Mouse (Mus musculus): Measurements from ENCODE around the gene Sez6. TPM values are rescaled to one million over a fixed set of nuclear protein-coding genes. Genes with fewer than 3 reads are reported as not detected.

The Sez6 gene
- total and polyA plus RNA-seq, 3 experiments = 0.04 TPM; not detected in 2

DNA sequence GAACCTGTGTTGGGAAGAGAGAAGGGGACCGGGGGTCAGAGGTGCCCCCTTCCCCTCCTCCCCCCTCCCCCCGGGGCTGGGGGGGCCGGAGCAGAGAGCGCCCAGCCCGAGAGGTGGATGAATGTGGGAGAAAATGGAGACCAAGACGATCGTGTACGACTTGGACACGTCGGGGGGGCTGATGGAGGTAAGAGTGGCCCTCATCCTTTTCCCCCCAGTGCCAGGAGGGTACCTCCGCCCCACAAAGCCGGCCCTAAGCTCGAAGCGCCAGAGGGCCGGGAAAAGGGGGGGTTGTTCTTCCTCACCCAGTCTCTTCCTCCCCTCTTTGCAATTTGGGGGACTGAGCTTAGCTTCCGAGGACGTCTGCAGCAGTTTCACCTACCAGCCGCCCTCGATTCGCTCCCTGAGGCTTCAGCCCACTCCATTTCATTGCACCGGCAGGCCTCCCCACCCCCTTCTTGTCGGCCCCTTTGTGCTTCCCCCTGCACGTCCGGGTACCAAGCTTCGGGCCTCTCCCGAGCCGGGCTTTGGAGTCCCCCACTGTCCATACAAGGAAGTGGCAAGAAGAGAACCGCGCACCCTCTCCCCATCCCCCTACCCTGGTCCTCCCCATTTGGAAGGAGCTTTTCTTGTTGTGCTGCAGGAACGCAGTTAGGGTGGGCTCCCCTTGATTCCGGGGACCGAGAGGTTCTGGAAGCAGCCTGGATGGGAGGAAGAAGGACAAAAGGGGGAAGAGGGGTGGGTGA lies 52.8 kb downstream of the Sez6 start:
- peak overlapping the region; percentile 84 for H3K27ac ChIP-seq (ENCODE audit: insufficient read depth, low read depth)
- DNase-seq (ENCODE audit: extremely low read depth) = peak; percentile 86
- H3K4me3 ChIP-seq (replicated peaks in 1 of 3; ENCODE audit: low read depth in 2 of 3, low read length in 2 of 3, poor library complexity in 1 of 3) = peak overlapping the region; percentile 83 to 96 (median 88)
- H3K9me3 ChIP-seq (replicated peaks; ENCODE audit: low read length) = no peaks in the 10 kb centered on the region
- in situ Hi-C loops (cut with MboI; ENCODE audit: low pct_ligation_motif_present, low pct_unique_long_range_greater_than_20kb, low sequenced_read_pairs) = no loop called here
- peaks cover 5 to 45% of the 10 kb centered on the region in 2 experiments for H3K4me1 ChIP-seq (ENCODE audit: control insufficient read depth in 1 of 2, insufficient read depth in 2 of 2)
- TF ChIP-seq MAFK (IDR thresholded peaks at IDR 0.05; ENCODE audit: insufficient replicate concordance, low read length) (no peak), PAX5 (IDR thresholded peaks at IDR 0.05; ENCODE audit: low read length) (no peak), HCFC1 (IDR thresholded peaks at IDR 0.05; ENCODE audit: low read depth, low read length) (peak; percentile 64), ETS1 (conservative IDR thresholded peaks at IDR 0.05; ENCODE audit: low read depth, low read length) (peak; percentile 40; the same call in 1 of the 2 replicates), POLR2AphosphoS2 (IDR thresholded peaks at IDR 0.05; ENCODE audit: low read depth, low read length) (no peak), UBTF (IDR thresholded peaks at IDR 0.05; ENCODE audit: low read depth, low read length) (peak; percentile 93), ELF1 (IDR thresholded peaks at IDR 0.05; ENCODE audit: low read depth, low read length) (peak; percentile 89), RCOR1 (conservative IDR thresholded peaks at IDR 0.05; ENCODE audit: low read depth, low read length) (no peak), POLR2A (IDR thresholded peaks at IDR 0.05; ENCODE audit: low read depth, low read length) (no peak; the same call in 1 of the 2 replicates), ZC3H11A (IDR thresholded peaks at IDR 0.05; ENCODE audit: low read depth, low read length) (no peak), NELFE (IDR thresholded peaks at IDR 0.05; ENCODE audit: low read depth, low read length) (no peak), CHD1 (IDR thresholded peaks at IDR 0.05; ENCODE audit: low read depth, low read length) (peak; percentile 69), KAT2A (IDR thresholded peaks at IDR 0.05; ENCODE audit: insufficient replicate concordance, low read length) (no peak), ZNF384 (IDR thresholded peaks at IDR 0.05; ENCODE audit: low read depth, low read length) (no peak), EP300 (IDR thresholded peaks at IDR 0.05; ENCODE audit: low read length) (no peak), MYC (IDR thresholded peaks at IDR 0.05; ENCODE audit: low read depth, low read length) (no peak), RAD21 (IDR thresholded peaks at IDR 0.05; ENCODE audit: low read depth, low read length) (no peak), E2F4 (IDR thresholded peaks at IDR 0.05; ENCODE audit: insufficient replicate concordance, low read depth, low read length) (no peak), TBP (conservative IDR thresholded peaks at IDR 0.05; ENCODE audit: low read depth, low read length) (no peak), GABPA (IDR thresholded peaks at IDR 0.05; ENCODE audit: insufficient replicate concordance, low read depth, low read length) (no peak), ZMIZ1 (IDR thresholded peaks at IDR 0.05; ENCODE audit: low read depth, low read length) (no peak), BHLHE40 (IDR thresholded peaks at IDR 0.05; ENCODE audit: low read depth, low read length) (0 out of 2 replicates have a peak, but pooled peaks have one; percentile 32), NRF1 (IDR thresholded peaks at IDR 0.05; ENCODE audit: low read depth, low read length) (peak; percentile 57), MAZ (IDR thresholded peaks at IDR 0.05; ENCODE audit: low read depth, low read length) (peak; percentile 78; the same call in 1 of the 2 replicates), ZKSCAN1 (IDR thresholded peaks at IDR 0.05; ENCODE audit: borderline replicate concordance, low read depth, low read length) (no peak), JUND (conservative IDR thresholded peaks at IDR 0.05; ENCODE audit: low read depth, low read length) (no peak), TCF12 (IDR thresholded peaks at IDR 0.05; ENCODE audit: low read depth, low read length) (peak; percentile 61), SMC3 (IDR thresholded peaks at IDR 0.05; ENCODE audit: low read depth, low read length) (no peak), USF1 (IDR thresholded peaks at IDR 0.05; ENCODE audit: low read depth, low read length) (no peak), MEF2A (IDR thresholded peaks at IDR 0.05; ENCODE audit: borderline replicate concordance, low read depth, low read length) (peak; percentile 68; the same call in 1 of the 2 replicates), SIN3A (IDR thresholded peaks at IDR 0.05; ENCODE audit: low read length) (peak; percentile 82), JUN (IDR thresholded peaks at IDR 0.05; ENCODE audit: insufficient read depth, low read depth, low read length) (no peak), USF2 (conservative IDR thresholded peaks at IDR 0.05; ENCODE audit: low read depth, low read length) (no peak), MXI1 (IDR thresholded peaks at IDR 0.05; ENCODE audit: low read depth, low read length) (peak; percentile 40; the same call in 1 of the 2 replicates), CHD2 (IDR thresholded peaks at IDR 0.05; ENCODE audit: low read length) (peak; percentile 89), MAX (IDR thresholded peaks at IDR 0.05; ENCODE audit: low read length) (no peak; the same call in 1 of the 2 replicates), CTCF (conservative IDR thresholded peaks at IDR 0.05 in 1 of 2, IDR thresholded peaks at IDR 0.05 in 1 of 2; ENCODE audit: low read depth in 2 of 2, low read length in 2 of 2) (0 out of 4 replicates have a peak, but pooled peaks of 1 of the 2 experiments have one; percentile 20), IRF4 (IDR thresholded peaks at IDR 0.05; ENCODE audit: low read depth, low read length) (peak; percentile 50; the same call in 1 of the 2 replicates)
- dilution Hi-C loops (cut with MboI; ENCODE audit: extremely low pct_ligation_motif_present, extremely low pct_unique_long_range_greater_than_20kb, low sequenced_read_pairs) = no loop called here
- H3K4me2 ChIP-seq (ENCODE audit: insufficient read depth, low read depth, poor library complexity, severe bottlenecking) = peak overlapping the region; percentile 21; the same call in 1 of the 2 replicates
- H3K9ac ChIP-seq (ENCODE audit: insufficient read depth, low read depth) = peak overlapping the region; percentile 99
- H3K79me2 ChIP-seq (replicated peaks; ENCODE audit: control insufficient read depth, extremely low read depth, insufficient read depth, poor library complexity, severe bottlenecking) = peaks cover 55% of the 10 kb centered on the region
- H3K27me3 ChIP-seq (replicated peaks) = peaks cover 3% of the 10 kb centered on the region
- H3K36me3 ChIP-seq (replicated peaks in 1 of 2; ENCODE audit: control insufficient read depth in 1 of 2, insufficient read depth in 1 of 2, low read length in 1 of 2) = peaks cover 6 to 31% of the 10 kb centered on the region in 2 experiments
